Mouse (Mus musculus) intestine, embryonic 15.5 days (tissue): ENCODE measurements around the gene Cd300a. TPM values are rescaled to one million over a fixed set of nuclear protein-coding genes. Genes with fewer than 3 reads are reported as not detected.
A peak's percentile ranks its signal among the peaks of the same experiment; 100 is the strongest.

Experiments
- ATAC-seq: fragments of 200-750 bp; cut with Nextera tagmentation; 2 replicates; pipeline ENCODE4 v1.8.0; 2017; ENCODE audit warnings: moderate TSS enrichment, moderate library complexity
- H3K27ac ChIP-seq: fragments of 300-500 bp; sonication (generic); 2 replicates; pipeline ENCODE4 v1.5.1; 2015; ENCODE audit warnings: mild to moderate bottlenecking, inconsistent platforms
- H3K27me3 ChIP-seq: fragments of 300-500 bp; sonication (generic); replicated peaks from 2 replicates; pipeline ENCODE4 v1.6.1; 2015; ENCODE audit warnings: inconsistent platforms
- H3K36me3 ChIP-seq: fragments of 300-500 bp; sonication (generic); 2 replicates; pipeline ENCODE4 v1.6.1; 2015; ENCODE audit warnings: inconsistent platforms
- H3K4me1 ChIP-seq: fragments of 300-500 bp; sonication (generic); replicated peaks from 2 replicates; pipeline ENCODE4 v1.6.1; 2015; ENCODE audit warnings: inconsistent platforms
- H3K4me2 ChIP-seq: fragments of 300-500 bp; sonication (generic); replicated peaks from 2 replicates; pipeline ENCODE4 v1.6.1; 2015; ENCODE audit warnings: mild to moderate bottlenecking, inconsistent platforms
- H3K4me3 ChIP-seq: fragments of 300-500 bp; sonication (generic); replicated peaks from 2 replicates; pipeline ENCODE4 v1.5.1; 2015; ENCODE audit warnings: inconsistent platforms
- H3K9ac ChIP-seq: fragments of 300-500 bp; sonication (generic); 2 replicates; pipeline ENCODE4 v1.6.1; 2015; ENCODE audit warnings: inconsistent platforms
- H3K9me3 ChIP-seq: fragments of 300-500 bp; sonication (generic); 2 replicates; pipeline ENCODE4 v1.6.1; 2016; ENCODE audit warnings: inconsistent platforms
- whole genome bisulfite sequencing: fragments of 180-500 bp; shearing (Covaris S2); methylation state at CpG from one replicate; pipeline ENCODE4 v1.1.7; 2015; 5-methylcytosine and 5-hydroxymethylcytosine counted together
- polyA plus RNA-seq: library from polyadenylated mRNA; unstranded; fragments of >200 nt; fragmentation: Nextera tagmentation; extraction: Ambion mirVana; gene quantifications from 2 replicates; pipeline ENCODE4 v1.2.1, GENCODE M21; 2015

The Cd300a gene
- polyA plus RNA-seq, 1 experiment from 2014 or later = 1.2 TPM

DNA sequence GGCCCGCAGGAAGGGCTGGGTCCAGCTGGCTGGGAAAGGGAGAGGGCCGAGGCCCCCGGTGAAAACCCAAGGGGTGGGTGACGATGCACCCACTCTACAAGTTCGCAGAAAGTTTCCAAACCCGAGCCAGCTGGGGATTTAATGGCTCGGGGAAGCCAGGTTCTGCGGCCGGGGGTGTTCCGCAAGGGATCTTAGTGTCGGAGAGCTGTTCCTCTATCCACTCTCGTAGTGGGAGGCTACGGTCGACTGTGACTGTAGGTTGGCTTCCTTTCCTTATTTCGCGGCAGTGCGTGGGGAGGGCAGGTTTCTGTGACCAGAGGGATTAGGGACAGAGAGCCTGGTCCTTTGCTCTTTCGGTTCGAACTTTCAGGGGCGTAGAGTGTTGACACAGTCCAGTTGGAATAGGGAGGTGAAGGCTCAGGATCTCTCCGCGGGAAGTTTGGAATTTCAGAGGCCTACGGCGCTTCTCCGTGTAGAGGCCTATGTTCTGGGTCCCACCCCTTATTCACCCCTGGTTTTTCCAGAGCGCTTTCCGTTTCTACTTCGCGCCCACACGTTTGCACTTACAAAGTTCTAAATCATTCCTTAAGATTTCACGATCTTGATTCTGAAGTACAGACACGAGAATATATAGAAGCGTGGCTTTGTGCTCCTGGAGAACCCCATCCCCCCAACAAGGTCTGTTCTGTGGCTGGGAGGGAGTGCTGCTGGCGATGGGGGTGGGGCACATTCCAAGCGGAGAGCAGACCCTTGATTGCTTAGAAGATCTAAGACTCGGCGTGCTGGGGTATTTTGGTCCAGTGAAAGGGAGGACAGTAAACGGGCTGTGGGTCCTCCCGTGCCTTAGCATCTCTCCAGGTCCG, 37.3 kb upstream of the Cd300a start:
- H3K4me2 ChIP-seq = peak overlapping the region; percentile 98
- 0 out of 2 replicates have a peak, but pooled peaks have one; percentile 1 for ATAC-seq
- 2% methylated on average over 40 of the region's 40 CpGs for WGBS
- H3K36me3 ChIP-seq = no peaks in the 10 kb centered on the region
- peak overlapping the region; percentile 90 for H3K27ac ChIP-seq
- H3K9me3 ChIP-seq = no peaks in the 10 kb centered on the region
- peak overlapping the region; percentile 78 for H3K4me3 ChIP-seq
- H3K4me1 ChIP-seq = peaks cover 23% of the 10 kb centered on the region
- peak overlapping the region; percentile 76 for H3K9ac ChIP-seq
- H3K27me3 ChIP-seq = no peaks in the 10 kb centered on the region

DNA sequence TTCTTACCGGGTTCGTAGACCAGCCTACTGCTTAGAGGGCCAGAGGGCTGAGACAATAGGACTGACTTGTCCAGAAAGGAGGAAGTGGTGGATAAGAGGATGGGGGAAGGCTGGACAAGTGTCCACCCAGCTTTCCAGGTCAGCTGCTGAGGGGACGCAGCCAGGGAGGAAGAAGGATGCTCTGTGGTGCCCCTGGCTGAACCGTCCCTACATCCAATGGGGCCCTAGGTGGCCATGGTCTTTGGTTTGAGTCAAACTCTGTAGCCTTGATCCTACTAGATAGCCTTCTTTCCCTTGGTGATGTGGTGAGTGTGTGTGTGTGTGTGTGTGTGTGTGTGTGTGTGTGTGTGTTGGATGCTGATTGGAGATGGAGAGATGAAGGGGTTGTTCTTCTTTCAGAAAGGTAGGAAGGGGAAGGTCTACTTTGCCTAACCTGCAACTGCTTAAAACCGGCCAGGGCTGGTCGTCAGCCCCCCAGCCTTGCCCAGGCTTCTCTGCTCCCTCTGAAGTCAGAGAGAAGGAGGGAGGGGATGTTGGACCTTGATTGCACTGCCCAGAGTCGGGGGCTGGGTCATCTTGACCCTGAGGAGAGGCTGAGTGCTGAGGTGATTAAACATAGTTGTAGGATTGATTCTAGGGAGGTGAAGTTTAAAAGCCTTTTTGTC, 36.5 kb upstream of the Cd300a start:
- H3K4me2 ChIP-seq = peak overlapping the region; percentile 98
- peaks cover 23% of the 10 kb centered on the region for H3K4me1 ChIP-seq
- 19% methylated on average over 7 of the region's 7 CpGs for WGBS
- H3K27me3 ChIP-seq = no peaks in the 10 kb centered on the region
- peak overlapping the region; percentile 76; the same call in 1 of the 2 replicates for H3K9ac ChIP-seq
- H3K9me3 ChIP-seq = no peaks in the 10 kb centered on the region
- H3K4me3 ChIP-seq = peak overlapping the region; percentile 78
- peak overlapping the region; percentile 38; the same call in 1 of the 2 replicates for H3K27ac ChIP-seq
- ATAC-seq = no peak
- no peaks in the 10 kb centered on the region for H3K36me3 ChIP-seq

DNA sequence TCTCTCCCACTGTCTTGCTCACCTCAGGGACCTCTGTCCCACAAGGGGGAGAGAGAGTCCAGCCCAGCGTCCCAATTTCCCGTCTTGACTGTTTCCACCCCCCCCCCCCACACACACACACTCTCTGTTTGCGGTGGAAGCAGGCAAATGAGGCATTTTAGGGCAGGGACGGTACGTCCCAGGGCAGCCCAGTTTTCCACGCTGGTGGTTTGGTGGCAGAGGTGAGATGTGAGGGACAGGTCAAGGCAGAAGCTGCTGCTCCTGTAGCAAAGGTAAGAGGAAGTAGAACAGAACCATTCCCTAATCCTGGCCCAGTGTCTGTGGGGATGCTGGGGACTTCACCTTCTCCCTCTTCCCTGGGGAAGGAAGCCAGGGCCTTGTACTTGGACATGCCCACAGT, 35.3 kb upstream of the Cd300a start:
- 61% methylated on average over 6 of the region's 6 CpGs for WGBS

DNA sequence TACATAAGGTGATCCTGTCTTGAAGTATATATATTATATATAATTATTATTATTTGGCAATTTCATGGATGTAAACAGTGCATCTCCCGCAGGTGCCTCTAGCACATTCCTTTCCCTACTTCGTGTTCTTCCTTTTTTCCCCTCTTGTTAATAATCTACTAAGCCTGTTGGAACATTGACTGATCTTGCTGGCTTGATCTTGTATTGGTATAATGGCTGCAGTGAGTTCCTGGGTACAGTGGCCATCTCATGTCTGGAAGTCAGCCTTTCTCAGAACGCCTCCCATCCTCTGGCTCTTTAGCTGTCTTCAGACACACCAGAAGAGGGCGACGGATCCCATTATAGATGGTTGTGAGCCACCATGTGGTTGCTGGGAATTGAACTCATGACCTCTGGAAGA, 33.7 kb upstream of the Cd300a start:
- Histone ChIP-seq H3K9me3 (no peaks in the 10 kb centered on the region), H3K4me3 (no peak overlapping the region), H3K27ac (no peak overlapping the region), H3K9ac (no peak overlapping the region), H3K27me3 (no peaks in the 10 kb centered on the region), H3K36me3 (no peaks in the 10 kb centered on the region), H3K4me1 (peaks cover 11% of the 10 kb centered on the region; the same call in 1 of the 2 replicates), H3K4me2 (no peak overlapping the region)
- WGBS = 67% methylated on average over 5 of the region's 5 CpGs
- no peak for ATAC-seq

More for the DNA sequence above, 35.3 kb upstream of the Cd300a start:
- H3K27me3 ChIP-seq = no peaks in the 10 kb centered on the region
- H3K4me2 ChIP-seq = no peak overlapping the region
- no peaks in the 10 kb centered on the region for H3K9me3 ChIP-seq
- ATAC-seq = no peak
- H3K4me3 ChIP-seq = no peak overlapping the region
- H3K27ac ChIP-seq = no peak overlapping the region
- no peak overlapping the region for H3K9ac ChIP-seq
- peaks cover 18% of the 10 kb centered on the region for H3K4me1 ChIP-seq
- no peaks in the 10 kb centered on the region for H3K36me3 ChIP-seq

DNA sequence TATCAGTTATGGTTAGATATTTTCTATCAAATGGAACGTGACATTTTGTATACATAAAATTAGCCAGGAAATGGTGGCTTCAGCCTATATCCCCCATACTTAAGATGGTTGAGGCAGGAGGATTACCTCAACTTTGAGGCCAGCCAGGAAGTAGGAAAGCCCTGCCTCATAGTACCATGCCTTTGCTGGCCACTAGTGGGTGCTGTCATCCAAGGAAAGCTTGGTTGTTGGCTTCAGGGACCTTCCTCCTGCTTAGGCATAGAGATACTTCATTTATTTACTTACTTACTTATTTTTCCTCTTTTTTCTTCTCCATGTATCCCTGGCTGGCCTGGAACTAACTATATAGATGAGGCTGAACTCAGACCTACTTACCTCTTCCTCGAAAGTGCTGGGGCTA, 31.2 kb upstream of the Cd300a start:
- no peak overlapping the region for H3K9ac ChIP-seq
- no peaks in the 10 kb centered on the region for H3K4me1 ChIP-seq
- H3K27me3 ChIP-seq = no peaks in the 10 kb centered on the region
- no peak for ATAC-seq
- H3K27ac ChIP-seq = no peak overlapping the region
- no peak overlapping the region for H3K4me2 ChIP-seq
- no peaks in the 10 kb centered on the region for H3K36me3 ChIP-seq
- H3K9me3 ChIP-seq = no peaks in the 10 kb centered on the region
- WGBS = 89% methylated on average over 2 of the region's 2 CpGs
- H3K4me3 ChIP-seq = no peak overlapping the region

DNA sequence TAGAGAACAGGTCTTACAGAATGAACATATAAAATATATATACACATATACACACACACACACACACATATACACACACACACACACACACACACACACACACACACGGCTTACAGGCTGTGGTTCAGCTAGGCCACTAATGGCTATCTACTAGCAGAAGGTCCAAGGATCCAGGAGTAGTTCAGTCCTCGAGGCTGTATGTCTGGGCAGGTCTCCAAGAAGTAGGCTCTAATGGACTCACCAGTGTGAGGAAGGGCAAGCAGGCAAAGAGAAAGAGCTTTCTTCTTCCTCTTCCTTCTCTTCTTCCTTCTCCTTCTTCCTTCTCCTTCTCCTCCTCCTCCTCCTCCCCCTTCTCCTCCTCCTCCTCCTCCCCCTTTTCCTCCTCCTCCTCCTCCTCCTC, 28.8 kb upstream of the Cd300a start:
- H3K36me3 ChIP-seq = no peaks in the 10 kb centered on the region
- no peak overlapping the region for H3K4me3 ChIP-seq
- no peak for ATAC-seq
- no peak overlapping the region for H3K27ac ChIP-seq
- H3K9ac ChIP-seq = no peak overlapping the region
- 60% methylated on average over 2 of the region's 2 CpGs for WGBS
- peaks cover 1% of the 10 kb centered on the region; the same call in 1 of the 2 replicates for H3K4me1 ChIP-seq
- H3K27me3 ChIP-seq = no peaks in the 10 kb centered on the region
- H3K4me2 ChIP-seq = no peak overlapping the region
- no peaks in the 10 kb centered on the region for H3K9me3 ChIP-seq

DNA sequence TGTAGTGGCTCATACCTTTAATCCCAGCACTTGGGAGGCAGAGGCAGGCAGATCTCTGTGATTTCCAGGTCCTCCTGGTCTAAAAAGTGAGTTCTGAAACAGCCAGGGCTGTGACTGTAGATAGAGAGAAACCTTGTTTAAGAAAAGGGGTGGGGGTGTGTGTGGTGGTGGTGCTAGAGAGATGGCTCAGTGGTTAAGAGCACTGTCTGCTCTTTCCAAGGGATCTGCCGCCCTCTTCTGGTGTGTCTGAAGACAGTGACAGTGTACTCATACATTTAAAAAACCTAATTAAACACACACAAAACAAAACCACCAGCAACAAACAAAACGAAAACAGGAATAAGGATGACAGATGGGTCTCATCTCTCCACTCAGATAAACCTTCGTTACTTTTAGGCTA, 27.2 kb upstream of the Cd300a start:
- no peak overlapping the region for H3K4me3 ChIP-seq
- no peak overlapping the region for H3K27ac ChIP-seq
- peaks cover 16% of the 10 kb centered on the region for H3K4me1 ChIP-seq
- H3K36me3 ChIP-seq = no peaks in the 10 kb centered on the region
- H3K27me3 ChIP-seq = no peaks in the 10 kb centered on the region
- H3K9ac ChIP-seq = no peak overlapping the region
- no peak overlapping the region for H3K4me2 ChIP-seq
- no peaks in the 10 kb centered on the region for H3K9me3 ChIP-seq
- WGBS = 92% methylated on average over 3 of the region's 3 CpGs
- no peak for ATAC-seq

DNA sequence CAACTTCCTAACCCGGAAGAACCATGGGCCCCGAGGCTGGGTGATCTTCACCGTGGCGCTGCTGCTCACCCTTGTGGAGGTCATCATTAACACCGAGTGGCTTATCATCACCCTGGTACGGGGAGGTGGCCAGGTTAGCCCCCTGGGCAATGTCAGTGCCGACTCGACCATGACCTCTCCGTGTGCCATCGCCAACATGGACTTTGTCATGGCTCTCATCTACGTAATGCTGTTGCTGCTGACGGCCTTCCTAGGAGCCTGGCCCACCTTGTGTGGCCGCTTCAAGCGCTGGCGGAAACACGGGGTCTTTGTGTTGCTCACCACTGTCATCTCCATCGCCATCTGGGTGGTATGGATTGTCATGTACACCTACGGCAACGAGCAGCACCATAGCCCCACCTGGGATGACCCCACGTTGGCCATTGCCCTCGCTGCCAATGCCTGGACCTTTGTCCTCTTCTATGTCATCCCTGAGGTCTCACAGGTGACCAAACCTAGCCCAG, 25.9 kb upstream of the Cd300a start:
- WGBS = 89% methylated on average over 21 of the region's 21 CpGs
- Histone ChIP-seq H3K4me1 (peaks cover 25% of the 10 kb centered on the region), H3K9me3 (no peaks in the 10 kb centered on the region), H3K4me2 (no peak overlapping the region), H3K27ac (no peak overlapping the region), H3K27me3 (no peaks in the 10 kb centered on the region), H3K36me3 (0 out of 2 replicates have a peak, but pooled peaks cover 3% of the 10 kb centered on the region), H3K4me3 (no peak overlapping the region), H3K9ac (no peak overlapping the region)
- ATAC-seq = no peak

DNA sequence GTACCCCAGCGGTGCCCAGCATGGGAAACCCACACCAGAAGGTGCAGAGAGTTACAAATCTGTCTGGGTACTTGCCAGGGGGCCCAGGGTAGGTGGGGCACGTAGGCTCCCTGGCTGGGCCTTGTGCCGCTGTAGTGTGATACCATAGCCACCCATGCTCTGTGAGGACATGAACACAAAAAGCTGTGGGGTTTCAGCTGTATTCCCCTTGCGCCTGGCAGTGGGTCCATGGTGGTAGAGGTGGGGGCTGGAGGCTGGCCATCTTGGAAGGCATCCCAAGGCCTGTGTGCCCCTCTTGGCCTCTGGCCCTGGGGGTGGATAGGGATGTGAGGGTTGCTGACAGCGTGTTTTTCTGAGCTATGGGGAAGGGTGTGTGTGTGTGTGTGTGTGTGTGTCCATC, 23.8 kb upstream of the Cd300a start:
- no peak for ATAC-seq

DNA sequence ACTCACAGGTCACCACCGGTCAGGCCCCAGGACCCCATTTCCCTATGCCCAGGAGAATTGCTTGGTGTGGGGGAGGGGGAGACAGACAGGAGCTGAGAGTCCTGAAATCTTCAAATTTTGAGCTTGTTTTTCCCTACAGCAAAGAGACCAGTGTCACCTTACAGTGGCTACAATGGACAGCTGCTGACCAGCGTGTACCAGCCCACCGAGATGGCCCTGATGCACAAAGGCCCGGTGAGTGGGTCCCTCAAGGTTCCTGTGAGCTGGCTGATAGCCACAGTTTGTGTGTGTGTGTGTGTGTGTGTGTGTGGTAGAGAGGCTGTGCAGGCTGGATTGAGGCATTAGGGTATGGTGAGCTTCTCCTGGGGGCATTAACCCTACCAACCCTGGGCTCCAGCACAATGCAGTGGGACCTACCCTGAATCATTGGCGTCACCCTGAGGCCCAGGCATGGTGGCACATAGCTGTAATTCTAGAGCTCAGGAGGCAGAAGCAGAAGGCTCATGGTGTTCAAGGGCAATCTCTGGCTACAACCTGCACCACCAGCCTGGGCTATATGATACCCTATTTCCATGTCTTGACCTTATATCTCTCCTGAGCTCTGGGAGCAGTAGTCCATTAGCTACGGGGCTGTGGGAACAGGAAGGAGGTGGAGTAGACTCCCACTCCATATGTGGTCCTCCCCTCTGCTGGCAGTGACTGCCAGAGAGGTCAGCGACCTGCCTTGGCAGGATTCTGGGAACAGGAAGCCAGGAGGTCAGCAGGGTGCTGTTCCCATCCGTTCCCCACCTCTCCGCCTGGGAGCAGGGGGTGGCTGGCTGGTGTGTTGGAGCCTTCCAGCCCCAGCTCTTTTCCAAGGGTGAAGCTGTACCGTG, 23.1 kb upstream of the Cd300a start:
- H3K9ac ChIP-seq = peak overlapping the region; percentile 18; the same call in 1 of the 2 replicates
- H3K4me1 ChIP-seq = peaks cover 25% of the 10 kb centered on the region
- peak overlapping the region; percentile 43 for H3K4me2 ChIP-seq
- peaks cover 8% of the 10 kb centered on the region; the same call in 1 of the 2 replicates for H3K36me3 ChIP-seq
- no peak overlapping the region for H3K4me3 ChIP-seq
- H3K9me3 ChIP-seq = no peaks in the 10 kb centered on the region
- peak overlapping the region; percentile 78 for H3K27ac ChIP-seq
- WGBS = 34% methylated on average over 10 of the region's 10 CpGs
- peak; percentile 71 for ATAC-seq
- no peaks in the 10 kb centered on the region for H3K27me3 ChIP-seq

More for the DNA sequence above, 23.8 kb upstream of the Cd300a start:
- Histone ChIP-seq H3K9me3 (no peaks in the 10 kb centered on the region), H3K4me1 (peaks cover 25% of the 10 kb centered on the region), H3K4me3 (no peak overlapping the region), H3K9ac (no peak overlapping the region), H3K4me2 (no peak overlapping the region), H3K27me3 (no peaks in the 10 kb centered on the region), H3K27ac (no peak overlapping the region), H3K36me3 (peaks cover 7% of the 10 kb centered on the region; the same call in 1 of the 2 replicates)
- WGBS = 69% methylated on average over 5 of the region's 5 CpGs

DNA sequence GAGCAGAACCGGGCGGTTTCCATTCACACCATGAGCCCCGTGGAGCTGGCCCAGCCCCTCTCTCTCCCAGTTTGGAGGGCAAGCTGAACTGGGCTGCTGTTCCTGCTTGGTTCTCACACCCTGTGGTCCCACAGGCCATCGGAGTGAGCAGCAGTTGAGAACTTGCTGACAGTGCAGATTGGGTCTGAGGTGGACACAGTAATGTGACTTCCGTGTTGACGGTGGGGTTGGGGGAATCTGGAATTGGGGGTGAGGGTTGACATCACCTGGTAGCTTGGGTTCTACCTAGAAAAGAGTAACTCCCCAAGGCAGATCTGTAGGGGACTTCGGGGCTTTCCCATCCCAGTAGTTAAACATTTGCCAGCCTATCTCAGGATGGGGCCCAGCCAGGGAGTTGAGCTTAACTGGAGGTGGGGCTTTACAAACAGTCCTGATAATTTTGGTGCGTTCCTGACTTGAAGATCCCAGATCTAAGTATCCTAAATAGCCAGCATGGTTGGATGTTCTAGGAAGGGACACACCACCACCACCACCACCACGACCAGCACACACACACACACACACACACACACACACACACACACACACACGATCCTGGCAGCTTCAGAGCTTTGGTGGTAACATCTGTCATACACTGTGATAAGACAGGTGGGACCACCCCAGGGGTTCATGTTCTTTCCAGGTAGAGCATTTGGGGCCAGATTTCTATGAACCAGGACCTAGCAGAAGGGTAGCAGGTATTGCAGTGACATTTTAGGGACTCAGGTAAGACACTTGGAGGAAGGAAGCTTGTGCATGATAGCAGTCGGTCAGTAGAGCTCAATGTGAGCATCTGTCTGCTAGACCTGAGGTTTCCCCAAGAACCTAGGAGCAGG, 22.2 kb upstream of the Cd300a start:
- peak overlapping the region; percentile 43 for H3K4me2 ChIP-seq
- WGBS = 30% methylated on average over 11 of the region's 11 CpGs

More for the DNA sequence above, 22.2 kb upstream of the Cd300a start:
- Histone ChIP-seq H3K27ac (peak overlapping the region; percentile 78), H3K9me3 (no peaks in the 10 kb centered on the region), H3K36me3 (peaks cover 8% of the 10 kb centered on the region; the same call in 1 of the 2 replicates), H3K27me3 (no peaks in the 10 kb centered on the region), H3K4me3 (no peak overlapping the region), H3K4me1 (peaks cover 25% of the 10 kb centered on the region), H3K9ac (peak overlapping the region; percentile 18; the same call in 1 of the 2 replicates)
- ATAC-seq = peak; percentile 79
